Mouse (Mus musculus) ES-E14 (cell line): ENCODE measurements around the gene Cpt1c.

ENCODE experiments used
- CHD2 ChIP-seq: IDR thresholded peaks from 2 replicates; pipeline ENCODE4 v1.6.1; 2014; ENCODE audit warnings: mild to moderate bottlenecking, low read depth, low read length, inconsistent platforms
- HCFC1 ChIP-seq: IDR thresholded peaks from 2 replicates; pipeline ENCODE4 v1.6.1; 2012; ENCODE audit warnings: low read length, inconsistent platforms, borderline replicate concordance; ENCODE audit not compliant: insufficient read depth
- ZNF384 ChIP-seq: IDR thresholded peaks from 2 replicates; pipeline ENCODE4 v1.6.1; 2012; ENCODE audit warnings: low read depth, low read length, inconsistent platforms

GRCm38 (mm10) chr7:44973415-44974130 is 1.1 kb downstream of the Cpt1c start:
- TF ChIP-seq ZNF384 (no peak), HCFC1 (no peak), CHD2 (no peak)
